Mouse (Mus musculus) bone marrow macrophage, adult 2 months (primary cell): Measurements from ENCODE around the gene Wdr38. TPM values are rescaled to one million over a fixed set of nuclear protein-coding genes. Genes with fewer than 3 reads are reported as not detected.
"Not testable (repeated sequence)": the region's sequence is repeated elsewhere in the genome, so short reads cannot be mapped to it uniquely, and the experiment has no call there.

ENCODE experiments used
- H3K27ac ChIP-seq: 2 replicates; pipeline ENCODE4 v1.5.1; 2012; ENCODE audit warnings: low read depth, low read length; ENCODE audit not compliant: insufficient read depth
- H3K4me1 ChIP-seq: 2 replicates; pipeline ENCODE4 v1.6.1; 2012; ENCODE audit warnings: low read length; ENCODE audit not compliant: control insufficient read depth, insufficient read depth
- H3K4me3 ChIP-seq: 2 replicates; pipeline ENCODE4 v1.5.1; 2012; ENCODE audit warnings: mild to moderate bottlenecking, low read length, moderate library complexity; ENCODE audit not compliant: insufficient read depth
- CTCF ChIP-seq: IDR thresholded peaks from 2 replicates; pipeline ENCODE4 v1.5.1; 2012; ENCODE audit warnings: low read depth, mild to moderate bottlenecking, low read length, moderate library complexity
- POLR2A ChIP-seq: IDR thresholded peaks from 2 replicates; pipeline ENCODE4 v1.6.1; 2012; ENCODE audit warnings: mild to moderate bottlenecking, low read depth, low read length, borderline replicate concordance
- polyA plus RNA-seq: library from polyadenylated mRNA; stranded (reverse); fragments of >200 nt; gene quantifications from 2 replicates; pipeline ENCODE4 v1.2.4, GENCODE M21; 2012; ENCODE audit not compliant: missing spikeins, insufficient read depth, insufficient read length

The Wdr38 gene
- polyA plus RNA-seq, 1 experiment = 1.1 TPM

DNA sequence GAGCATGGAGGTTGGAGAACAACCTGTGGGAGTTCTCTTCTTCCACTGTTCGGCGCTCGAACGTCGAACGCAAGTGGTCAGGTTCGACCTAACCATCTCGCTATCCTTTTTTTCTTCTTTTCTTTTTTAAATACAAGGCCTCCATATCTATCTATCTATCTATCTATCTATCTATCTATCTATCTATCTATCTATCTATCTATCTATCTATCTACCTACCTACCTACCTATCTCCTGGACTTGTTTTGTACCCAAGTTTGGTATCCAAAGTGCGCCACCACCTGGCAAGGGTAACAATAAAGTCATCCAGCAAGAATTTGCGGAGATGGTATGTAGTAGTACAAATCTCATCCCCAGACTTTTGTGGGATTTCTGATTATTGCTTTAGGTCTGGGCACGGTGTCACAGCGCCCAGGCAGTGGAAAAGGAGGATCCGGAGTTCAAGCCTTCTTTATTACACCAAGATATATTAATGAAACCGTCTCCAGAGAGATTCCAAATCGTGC, 8.4 kb downstream of the Wdr38 start, which contains the start of gene Rpl35:
TSS of gene Rpl35 (minus strand) at position 51 of the 506 bp plus-strand sequence.
- Histone ChIP-seq H3K27ac (peak within 1 kb of the TSS; percentile 53), H3K4me1 (peaks cover 22% of the 10 kb centered on the region), H3K4me3 (peak within 1 kb of the TSS; percentile 95)
- TF ChIP-seq POLR2A = no peak
- TF ChIP-seq CTCF = no peak

DNA sequence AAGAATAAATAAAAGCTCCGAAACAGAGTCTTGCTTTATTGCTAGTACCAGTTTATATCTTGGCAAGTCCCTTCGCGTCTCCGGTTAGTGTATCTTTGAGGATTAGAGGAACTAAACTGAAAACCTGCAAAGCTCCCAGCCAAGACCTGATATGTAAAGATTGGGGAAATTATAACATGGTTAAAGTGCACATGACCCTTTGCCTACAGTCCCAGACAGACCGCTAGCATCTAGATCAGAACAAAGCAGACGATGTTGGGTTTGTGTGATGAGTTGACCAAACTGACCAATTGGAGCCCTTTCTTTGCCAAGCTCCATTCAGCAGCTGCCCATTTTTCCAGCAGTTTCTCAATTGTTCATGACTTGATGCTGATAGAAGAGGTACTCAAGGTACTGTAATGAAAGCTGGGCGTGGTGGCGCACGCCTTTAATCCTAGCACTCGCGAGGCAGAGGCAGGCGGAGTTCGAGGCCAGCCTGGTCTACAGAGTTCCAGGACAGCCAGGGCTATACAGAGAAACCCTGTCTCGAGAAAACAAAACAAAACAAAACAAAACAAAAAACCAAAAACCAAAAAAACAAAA, 9.0 kb downstream of the Wdr38 start:
- TF ChIP-seq POLR2A = no peak
- TF ChIP-seq CTCF = no peak
- H3K4me3 ChIP-seq = peak overlapping the region; percentile 95
- no peak overlapping the region for H3K27ac ChIP-seq
- peaks cover 29% of the 10 kb centered on the region for H3K4me1 ChIP-seq

DNA sequence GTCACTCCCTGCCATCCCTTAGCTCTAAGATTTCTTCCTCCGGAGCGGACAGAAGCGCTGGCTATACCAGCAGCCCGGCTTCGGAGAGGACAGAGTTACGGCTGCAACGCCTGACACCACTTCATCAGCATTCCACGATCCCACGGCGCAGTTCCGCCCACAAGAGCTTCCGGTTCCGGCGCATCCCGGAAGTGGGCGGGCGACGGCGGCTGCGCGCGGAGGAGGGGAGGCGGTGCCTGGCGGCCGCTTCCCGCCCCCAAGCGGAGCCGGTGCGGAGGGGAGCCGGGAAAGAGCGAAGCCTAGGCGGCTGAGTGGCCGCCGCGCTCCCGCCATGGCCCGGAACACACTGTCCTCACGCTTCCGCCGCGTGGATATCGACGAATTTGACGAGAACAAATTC, 10.6 kb downstream of the Wdr38 start:
- no peak for TF ChIP-seq POLR2A
- no peak for TF ChIP-seq CTCF
- peak overlapping the region; percentile 83 for H3K27ac ChIP-seq
- H3K4me1 ChIP-seq = peaks cover 41% of the 10 kb centered on the region
- peak overlapping the region; percentile 86 for H3K4me3 ChIP-seq

DNA sequence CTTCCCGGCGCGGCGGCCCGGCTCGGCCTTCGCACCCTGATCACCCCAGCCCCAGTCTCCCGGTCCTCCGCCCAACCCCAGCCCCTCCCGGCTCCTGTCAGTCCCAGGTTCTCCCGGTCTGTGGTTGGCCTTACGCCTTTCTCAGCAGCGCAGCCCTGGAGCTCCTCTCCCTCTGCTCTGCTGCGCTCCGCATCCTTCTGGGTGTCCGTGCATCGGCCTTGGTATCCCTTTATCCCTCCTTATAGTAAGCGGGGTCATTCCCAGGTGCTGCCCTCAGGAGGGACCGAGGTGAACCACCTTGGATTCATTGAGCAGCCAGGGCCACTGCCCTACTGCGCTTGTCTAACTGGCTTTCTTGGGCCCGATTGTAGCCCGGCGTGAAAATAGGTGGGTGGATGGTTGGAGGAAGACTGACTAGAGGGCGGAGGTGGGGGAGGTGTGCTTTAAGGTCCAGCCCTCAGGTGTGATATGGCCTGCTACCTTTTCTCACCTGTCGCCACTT, 11.1 kb downstream of the Wdr38 start:
- TF ChIP-seq POLR2A (no peak), CTCF (no peak)
- Histone ChIP-seq H3K27ac (peak overlapping the region; percentile 53), H3K4me1 (peaks cover 39% of the 10 kb centered on the region), H3K4me3 (peak overlapping the region; percentile 86)

DNA sequence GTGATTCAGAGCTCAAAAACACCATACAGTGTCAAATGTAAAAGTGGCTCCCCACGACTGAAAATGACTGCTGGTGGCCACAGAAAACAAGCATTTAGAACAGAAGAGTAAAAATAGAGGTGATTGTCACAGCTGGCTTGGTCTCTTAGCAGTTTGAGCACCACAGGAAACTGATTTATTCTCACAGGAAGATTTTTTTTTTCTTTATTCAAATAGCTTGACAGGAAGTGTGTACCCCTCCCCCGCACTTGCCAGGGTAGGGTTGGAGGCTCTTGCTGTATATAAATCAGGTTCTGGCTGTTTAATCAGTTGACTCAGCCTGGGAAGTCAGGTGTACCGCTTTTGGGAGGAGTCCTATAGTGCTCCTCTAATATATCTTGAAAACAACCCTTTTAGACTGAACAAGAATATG, 11.7 kb downstream of the Wdr38 start:
- Histone ChIP-seq H3K4me3 (peak overlapping the region; percentile 86), H3K27ac (peak overlapping the region; percentile 24), H3K4me1 (peaks cover 39% of the 10 kb centered on the region)
- no peak for TF ChIP-seq CTCF
- TF ChIP-seq POLR2A = no peak

DNA sequence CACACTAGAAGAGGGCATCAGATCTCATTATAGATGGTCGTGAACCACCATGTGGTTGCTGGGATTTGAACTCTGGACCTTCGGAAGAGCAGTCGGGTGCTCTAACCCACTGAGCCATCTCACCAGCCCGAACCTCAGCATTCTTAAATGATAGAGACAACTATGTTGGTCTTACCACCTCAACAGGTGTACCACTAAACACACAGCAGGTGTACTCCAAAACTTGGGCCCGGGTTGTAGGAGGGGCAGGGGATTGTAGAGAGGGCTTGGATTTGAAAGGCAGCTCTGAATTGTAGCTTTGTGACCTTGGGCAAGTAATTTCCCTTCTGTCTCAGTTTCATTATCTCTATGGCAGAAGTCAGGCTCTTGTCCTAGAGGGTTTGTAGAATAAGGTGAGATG, 12.9 kb downstream of the Wdr38 start:
- peaks cover 39% of the 10 kb centered on the region for H3K4me1 ChIP-seq
- H3K4me3 ChIP-seq, H3K27ac ChIP-seq: not testable (repeated sequence)

DNA sequence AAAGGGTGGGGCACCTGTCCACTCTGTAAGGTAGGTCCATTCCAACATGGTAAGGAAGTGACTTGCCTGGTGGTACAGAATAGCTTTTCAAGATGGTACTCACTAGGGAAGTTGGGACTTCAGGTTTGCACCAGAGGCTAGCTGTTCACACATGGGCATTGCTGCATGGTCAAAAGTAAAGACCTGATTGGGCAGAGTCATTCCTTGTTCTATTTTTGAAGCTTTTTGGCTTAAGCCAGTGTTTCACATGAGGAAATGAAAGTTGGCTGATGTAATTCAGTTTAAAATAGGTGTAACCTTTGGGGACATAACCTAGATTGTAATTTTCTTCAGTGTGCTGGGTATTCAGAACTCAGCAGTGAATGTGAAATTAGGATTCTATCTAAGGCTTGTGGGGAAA, 14.0 kb downstream of the Wdr38 start:
- TF ChIP-seq POLR2A (no peak), CTCF (no peak)
- peaks cover 36% of the 10 kb centered on the region for H3K4me1 ChIP-seq
- peak overlapping the region; percentile 53 for H3K27ac ChIP-seq
- H3K4me3 ChIP-seq = no peak overlapping the region

DNA sequence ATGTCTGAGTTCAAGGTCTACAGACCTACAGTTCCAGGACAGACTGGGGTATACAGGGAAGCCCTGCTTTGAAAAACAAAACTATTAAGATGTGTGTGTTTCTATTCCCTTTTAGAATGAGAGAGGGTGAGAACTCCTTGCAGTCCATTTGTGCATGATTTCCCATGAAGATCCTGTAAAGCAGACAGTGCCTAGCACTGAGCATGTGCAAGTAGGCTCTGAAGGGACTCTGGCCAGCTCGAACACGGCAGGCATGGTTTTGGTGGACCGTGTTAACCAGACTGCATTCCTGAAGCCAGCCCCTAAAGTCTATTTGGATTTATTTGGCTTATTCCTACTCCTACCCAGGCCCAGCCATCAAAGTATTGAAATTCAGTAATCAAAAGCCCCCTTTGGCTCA, 14.7 kb downstream of the Wdr38 start:
- Histone ChIP-seq H3K27ac (peak overlapping the region; percentile 31), H3K4me1 (peaks cover 35% of the 10 kb centered on the region), H3K4me3 (no peak overlapping the region)
- TF ChIP-seq CTCF (no peak), POLR2A (no peak)

DNA sequence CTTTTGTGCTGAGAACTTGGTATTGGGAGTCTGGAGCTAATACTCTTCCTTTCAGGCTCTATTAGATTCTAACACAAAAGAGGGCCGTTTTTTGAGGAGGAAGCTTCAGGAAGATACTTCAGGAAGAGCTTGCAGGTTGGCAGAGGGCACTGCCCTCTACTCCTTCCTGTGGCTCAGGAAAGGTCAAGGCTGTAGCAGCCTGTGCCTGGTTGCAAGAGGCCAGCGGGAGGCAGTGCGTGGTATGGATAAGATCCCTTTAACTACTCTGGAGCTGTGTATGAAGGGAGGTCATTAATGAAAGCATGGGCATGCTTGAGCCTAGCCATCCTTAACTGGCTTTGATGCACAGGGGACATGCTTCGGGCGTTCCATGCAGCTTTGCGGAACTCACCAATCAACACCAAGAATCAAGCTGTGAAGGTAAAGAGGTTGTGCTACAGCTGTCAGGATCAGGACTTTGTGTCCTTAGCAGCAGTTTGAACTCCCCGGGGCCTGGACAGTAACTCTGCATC, 15.5 kb downstream of the Wdr38 start:
- H3K27ac ChIP-seq = no peak overlapping the region
- TF ChIP-seq POLR2A = no peak
- TF ChIP-seq CTCF = no peak
- H3K4me3 ChIP-seq = no peak overlapping the region
- H3K4me1 ChIP-seq = peaks cover 35% of the 10 kb centered on the region

DNA sequence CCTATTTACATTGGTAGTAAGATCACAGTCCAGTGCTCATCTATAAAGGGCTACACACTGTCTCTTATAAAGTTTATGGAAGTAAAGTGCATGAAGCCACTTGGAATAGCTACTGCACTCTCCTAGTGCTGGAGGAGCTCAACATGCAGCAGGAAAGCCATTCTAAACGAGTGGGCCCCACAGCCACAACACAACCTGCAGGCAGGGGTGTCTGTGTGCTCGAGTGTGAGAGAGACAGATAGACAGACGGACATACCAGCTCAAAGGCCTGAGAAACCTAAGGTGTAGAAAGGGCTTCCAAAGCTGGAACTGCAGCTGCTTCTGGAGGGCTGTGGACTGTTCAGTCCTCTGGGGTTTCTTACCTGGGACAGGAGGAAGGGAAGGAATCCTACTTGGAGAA, 19.3 kb downstream of the Wdr38 start:
- TF ChIP-seq CTCF (no peak), POLR2A (no peak)
- H3K4me1 ChIP-seq = peaks cover 13% of the 10 kb centered on the region
- H3K27ac ChIP-seq = no peak overlapping the region
- H3K4me3 ChIP-seq = no peak overlapping the region
